Mouse (Mus musculus) forebrain, embryonic 13.5 days (tissue): Measurements from ENCODE around the gene Cfap206. TPM values are rescaled to one million over a fixed set of nuclear protein-coding genes. Genes with fewer than 3 reads are reported as not detected.

Source experiments
- ATAC-seq: fragments of 200-750 bp; cut with Nextera tagmentation; 2 replicates; pipeline ENCODE4 v1.8.0; 2017
- H3K27ac ChIP-seq: fragments of 300-500 bp; sonication (generic); 2 replicates; pipeline ENCODE4 v1.5.1; 2015; ENCODE audit warnings: inconsistent platforms, mild to moderate bottlenecking, moderate library complexity
- H3K27me3 ChIP-seq: fragments of 300-500 bp; sonication (generic); 2 replicates; pipeline ENCODE4 v1.6.1; 2015; ENCODE audit warnings: mild to moderate bottlenecking, inconsistent platforms
- H3K36me3 ChIP-seq: fragments of 300-500 bp; sonication (generic); 2 replicates; pipeline ENCODE4 v1.6.1; 2015; ENCODE audit warnings: mild to moderate bottlenecking, inconsistent platforms; ENCODE audit not compliant: poor library complexity, severe bottlenecking
- H3K4me1 ChIP-seq: fragments of 300-500 bp; sonication (generic); 2 replicates; pipeline ENCODE4 v1.6.1; 2015; ENCODE audit warnings: inconsistent platforms
- H3K4me2 ChIP-seq: fragments of 300-500 bp; sonication (generic); 2 replicates; pipeline ENCODE4 v1.6.1; 2015; ENCODE audit warnings: inconsistent platforms, mild to moderate bottlenecking, moderate library complexity
- H3K4me3 ChIP-seq: fragments of 300-500 bp; sonication (generic); 2 replicates; pipeline ENCODE4 v1.5.1; 2015; ENCODE audit warnings: mild to moderate bottlenecking, inconsistent platforms
- H3K9ac ChIP-seq: fragments of 300-500 bp; sonication (generic); 2 replicates; pipeline ENCODE4 v1.6.1; 2015; ENCODE audit warnings: mild to moderate bottlenecking, inconsistent platforms
- H3K9me3 ChIP-seq: fragments of 300-500 bp; sonication (generic); replicated peaks from 2 replicates; pipeline ENCODE4 v1.6.1; 2016; ENCODE audit warnings: inconsistent platforms
- WGBS: fragments of 180-500 bp; shearing (Covaris S2); methylation state at CpG from one replicate; pipeline ENCODE4 v1.1.7; 2015; 5-methylcytosine and 5-hydroxymethylcytosine counted together
- polyA plus RNA-seq: library from polyadenylated mRNA; unstranded; fragments of >200 nt; fragmentation: Nextera tagmentation; extraction: Ambion mirVana; gene quantifications from 2 replicates; pipeline ENCODE4 v1.2.1, GENCODE M21; 2015

The Cfap206 gene
- polyA plus RNA-seq, 1 experiment from 2014 or later = 1.4 TPM

DNA sequence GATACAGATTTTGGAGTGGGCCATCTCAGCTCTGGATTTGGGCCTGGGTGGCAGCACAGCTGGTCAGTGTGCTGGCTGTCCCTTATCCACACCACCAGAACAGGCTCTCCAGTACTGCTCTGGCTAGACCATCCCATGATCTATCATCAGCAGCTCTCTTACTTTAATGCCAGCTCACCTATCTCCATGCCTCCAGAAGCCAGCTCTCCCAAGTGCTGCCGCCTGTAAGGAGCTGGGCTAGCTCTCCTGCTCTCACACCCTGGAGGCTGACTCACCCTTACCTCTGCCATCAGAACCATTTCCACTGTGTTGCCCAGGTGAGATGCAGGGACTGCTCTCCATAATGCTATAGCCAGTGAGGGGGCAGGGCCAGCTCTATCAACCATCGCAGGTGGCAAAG, 68.5 kb downstream of the Cfap206 start:
- WGBS = 91% methylated on average over 1 of the region's 2 CpGs

DNA sequence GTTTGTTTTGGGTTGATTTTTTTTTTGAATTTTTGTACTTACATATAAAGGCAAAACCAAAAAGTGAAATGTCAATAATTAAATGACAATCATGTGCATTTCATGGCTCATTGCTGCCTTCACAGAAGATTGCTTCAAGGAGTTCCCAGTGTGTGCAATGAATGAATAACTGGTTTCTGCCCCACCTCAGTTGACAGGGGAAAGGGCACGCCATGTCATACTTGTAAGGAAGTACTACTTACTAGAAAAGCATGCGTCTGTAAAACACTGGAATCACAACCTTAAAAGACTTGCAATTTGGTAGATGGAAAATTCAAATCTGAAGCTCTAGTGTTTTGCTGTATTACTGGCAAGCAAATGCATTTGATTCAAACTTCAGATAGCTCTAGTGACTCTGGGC, 71.0 kb downstream of the Cfap206 start:
- no peak overlapping the region for H3K27ac ChIP-seq
- ATAC-seq = no peak
- H3K9ac ChIP-seq = no peak overlapping the region
- no peak overlapping the region for H3K4me3 ChIP-seq
- H3K4me1 ChIP-seq = no peaks in the 10 kb centered on the region
- no peaks in the 10 kb centered on the region for H3K27me3 ChIP-seq
- 94% methylated on average over 2 of the region's 2 CpGs for WGBS
- H3K4me2 ChIP-seq = no peak overlapping the region
- peaks cover 83% of the 10 kb centered on the region for H3K36me3 ChIP-seq
- H3K9me3 ChIP-seq = no peaks in the 10 kb centered on the region

More for the DNA sequence above, 68.5 kb downstream of the Cfap206 start:
- H3K27me3 ChIP-seq = no peaks in the 10 kb centered on the region
- no peaks in the 10 kb centered on the region for H3K9me3 ChIP-seq
- no peak overlapping the region for H3K27ac ChIP-seq
- H3K4me1 ChIP-seq = no peaks in the 10 kb centered on the region
- peak; percentile 24; the same call in 1 of the 2 replicates for ATAC-seq
- H3K9ac ChIP-seq = no peak overlapping the region
- H3K4me3 ChIP-seq = no peak overlapping the region
- H3K36me3 ChIP-seq = peaks cover 82% of the 10 kb centered on the region
- no peak overlapping the region for H3K4me2 ChIP-seq

DNA sequence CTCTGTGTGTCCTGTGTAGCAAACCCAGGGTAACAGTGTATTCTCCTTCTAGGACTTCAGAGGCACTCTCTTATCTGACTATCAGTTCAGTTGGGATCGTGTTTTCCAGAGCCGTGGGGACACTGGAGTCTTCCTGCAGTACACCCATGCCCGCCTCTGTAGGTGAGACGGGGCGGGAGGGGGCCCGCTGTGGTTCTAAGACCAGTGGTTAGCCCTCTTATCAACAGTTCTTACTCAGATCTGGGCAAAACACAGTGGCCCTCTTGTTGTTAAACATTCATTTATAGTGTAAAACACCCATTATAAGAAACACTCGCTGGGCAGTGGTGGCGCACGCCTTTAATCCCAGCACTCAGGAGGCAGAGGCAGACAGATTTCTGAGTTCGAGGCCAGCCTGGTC, 73.9 kb downstream of the Cfap206 start:
- Histone ChIP-seq H3K4me3 (no peak overlapping the region), H3K4me2 (no peak overlapping the region), H3K36me3 (peaks cover 77% of the 10 kb centered on the region), H3K4me1 (no peaks in the 10 kb centered on the region), H3K27me3 (no peaks in the 10 kb centered on the region), H3K9ac (no peak overlapping the region), H3K9me3 (no peaks in the 10 kb centered on the region), H3K27ac (no peak overlapping the region)
- no peak for ATAC-seq
- WGBS = 95% methylated on average over 10 of the region's 10 CpGs

DNA sequence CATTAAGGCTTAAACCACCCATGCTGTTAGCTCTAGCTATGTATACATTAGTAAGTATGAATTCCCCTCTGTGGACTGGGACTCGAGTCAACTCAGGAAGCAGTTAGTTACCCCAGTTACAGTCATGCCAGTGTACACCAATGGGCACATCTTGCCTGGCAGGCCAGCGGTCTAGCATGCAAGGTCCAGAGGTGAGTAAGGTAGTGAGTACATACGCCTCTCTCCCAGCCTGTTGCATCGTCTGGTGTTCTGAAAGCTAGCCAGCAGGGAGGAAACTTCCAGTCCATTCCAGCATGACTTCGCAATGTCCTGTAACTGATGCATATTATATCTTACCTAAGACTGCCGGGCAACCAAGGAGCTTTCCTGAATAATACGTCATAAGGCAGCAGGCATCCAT, 76.8 kb downstream of the Cfap206 start:
- Histone ChIP-seq H3K9ac (no peak overlapping the region), H3K4me3 (no peak overlapping the region), H3K27me3 (no peaks in the 10 kb centered on the region), H3K4me1 (no peaks in the 10 kb centered on the region), H3K4me2 (no peak overlapping the region), H3K9me3 (no peaks in the 10 kb centered on the region), H3K27ac (no peak overlapping the region), H3K36me3 (peaks cover 62% of the 10 kb centered on the region)
- ATAC-seq = no peak
- WGBS = 93% methylated on average over 7 of the region's 7 CpGs

DNA sequence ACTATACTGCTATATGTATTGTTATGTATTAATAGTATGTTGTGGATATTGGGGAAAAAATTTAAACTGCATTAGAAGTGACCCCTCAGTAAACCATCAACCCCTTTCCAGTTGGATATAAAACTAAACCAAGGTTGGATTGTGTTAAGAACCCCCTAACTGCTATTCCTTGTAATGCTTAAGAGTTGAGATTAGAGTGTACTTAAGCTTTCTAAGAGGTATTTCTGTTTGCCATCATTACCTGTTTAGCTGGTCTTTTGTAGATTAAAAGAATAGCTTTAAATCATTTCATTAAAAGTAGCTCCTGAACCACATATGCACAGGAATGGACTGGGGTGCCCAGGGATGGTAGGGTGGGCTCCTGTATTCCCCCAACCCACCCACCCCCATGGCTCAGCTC, 85.2 kb downstream of the Cfap206 start:
- Histone ChIP-seq H3K36me3 (peaks cover 56% of the 10 kb centered on the region), H3K4me1 (no peaks in the 10 kb centered on the region), H3K27ac (no peak overlapping the region), H3K4me3 (no peak overlapping the region), H3K9ac (no peak overlapping the region), H3K27me3 (no peaks in the 10 kb centered on the region), H3K4me2 (no peak overlapping the region), H3K9me3 (no peaks in the 10 kb centered on the region)
- no peak for ATAC-seq

DNA sequence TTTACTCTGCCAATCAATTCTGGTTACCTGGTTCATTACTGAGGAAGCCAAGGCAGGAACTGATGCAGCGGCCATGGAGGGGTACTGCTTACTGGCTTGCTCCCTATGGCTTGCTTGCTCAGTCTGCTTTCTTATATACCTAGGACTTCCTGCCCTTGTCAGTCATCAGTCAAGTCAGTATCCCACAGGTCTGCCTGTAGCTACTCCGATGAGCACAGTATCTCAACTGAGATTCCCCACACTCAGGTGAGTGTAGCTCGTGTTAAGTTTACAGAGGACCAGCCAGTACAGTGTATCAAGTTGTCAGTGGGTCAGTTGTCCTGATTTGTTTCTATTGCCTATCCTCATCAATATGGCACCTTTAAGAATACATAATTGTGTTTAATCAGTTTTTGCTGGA, 89.3 kb downstream of the Cfap206 start:
- no peak overlapping the region for H3K4me2 ChIP-seq
- H3K27me3 ChIP-seq = no peaks in the 10 kb centered on the region
- 94% methylated on average over 3 of the region's 3 CpGs for WGBS
- H3K9ac ChIP-seq = no peak overlapping the region
- H3K4me1 ChIP-seq = no peaks in the 10 kb centered on the region
- H3K9me3 ChIP-seq = no peaks in the 10 kb centered on the region
- ATAC-seq = no peak
- peaks cover 34% of the 10 kb centered on the region for H3K36me3 ChIP-seq
- no peak overlapping the region for H3K4me3 ChIP-seq
- H3K27ac ChIP-seq = no peak overlapping the region

DNA sequence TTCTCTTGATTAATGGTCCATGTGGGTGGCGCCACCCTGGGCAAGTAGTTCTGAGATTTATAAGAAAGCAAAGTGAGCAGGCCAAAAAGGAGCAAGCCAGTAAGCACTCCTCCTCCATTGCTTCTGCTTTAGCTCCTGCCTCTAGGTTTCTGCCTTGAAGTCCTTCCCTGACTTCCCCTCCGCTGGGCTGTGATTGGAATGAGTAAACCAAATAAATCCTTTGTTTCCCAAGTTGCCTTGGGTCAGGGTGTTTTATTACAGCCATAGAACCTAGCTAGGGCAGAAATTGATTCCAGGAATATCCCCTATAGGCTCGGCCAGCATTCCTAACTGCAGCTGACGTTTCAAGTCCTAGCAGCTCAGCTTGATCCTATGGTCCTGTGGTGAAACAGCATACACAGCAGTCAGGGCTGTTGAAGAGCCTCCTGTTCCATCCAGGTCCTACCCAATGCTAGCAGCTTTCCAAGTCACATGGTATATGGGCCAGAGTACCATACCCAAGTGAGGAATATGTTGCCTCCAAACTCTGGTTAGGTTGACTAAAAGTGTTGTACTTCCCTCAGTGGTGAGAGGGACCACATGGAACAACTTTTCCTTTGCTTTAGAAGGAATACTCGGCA, 90.2 kb downstream of the Cfap206 start:
- no peaks in the 10 kb centered on the region for H3K27me3 ChIP-seq
- H3K4me2 ChIP-seq = no peak overlapping the region
- H3K27ac ChIP-seq = no peak overlapping the region
- H3K9me3 ChIP-seq = no peaks in the 10 kb centered on the region
- no peaks in the 10 kb centered on the region for H3K4me1 ChIP-seq
- no peak overlapping the region for H3K9ac ChIP-seq
- WGBS = 91% methylated on average over 5 of the region's 5 CpGs
- H3K36me3 ChIP-seq = peaks cover 34% of the 10 kb centered on the region
- ATAC-seq = no peak
- H3K4me3 ChIP-seq = no peak overlapping the region

Other genes with a start within 250 kb of the Cfap206 start
- 64.2 and 82.8 TPM in 2 replicates for gene Akirin2, start 179.3 kb downstream of the Cfap206 start, polyA plus RNA-seq
- 91.7 and 97.2 TPM in 2 replicates for gene Orc3, start 115.3 kb downstream of the Cfap206 start, polyA plus RNA-seq
- gene Rars2, start 115.2 kb downstream of the Cfap206 start, polyA plus RNA-seq = 68.7 TPM in 2 replicates
- 49.9 and 53.6 TPM in 2 replicates for gene Slc35a1, start 42.8 kb downstream of the Cfap206 start, polyA plus RNA-seq
- gene Gm136, start 26.1 kb upstream of the Cfap206 start, polyA plus RNA-seq = not detected in 2 replicates
- 51.0 and 56.2 TPM in 2 replicates for gene Smim8, start 48.2 kb upstream of the Cfap206 start, polyA plus RNA-seq
- gene Zfp292, start 152.8 kb upstream of the Cfap206 start, polyA plus RNA-seq = 34.8 and 37.9 TPM in 2 replicates
- not detected in 2 replicates for gene Cga, start 163.6 kb upstream of the Cfap206 start, polyA plus RNA-seq